Mouse (Mus musculus): ENCODE results near the gene Preb. TPM values are rescaled to one million over a fixed set of nuclear protein-coding genes. Genes with fewer than 3 reads are reported as not detected.

The Preb gene
- polyA plus RNA-seq, 1 experiment from 2014 or later = 88.1 TPM

DNA sequence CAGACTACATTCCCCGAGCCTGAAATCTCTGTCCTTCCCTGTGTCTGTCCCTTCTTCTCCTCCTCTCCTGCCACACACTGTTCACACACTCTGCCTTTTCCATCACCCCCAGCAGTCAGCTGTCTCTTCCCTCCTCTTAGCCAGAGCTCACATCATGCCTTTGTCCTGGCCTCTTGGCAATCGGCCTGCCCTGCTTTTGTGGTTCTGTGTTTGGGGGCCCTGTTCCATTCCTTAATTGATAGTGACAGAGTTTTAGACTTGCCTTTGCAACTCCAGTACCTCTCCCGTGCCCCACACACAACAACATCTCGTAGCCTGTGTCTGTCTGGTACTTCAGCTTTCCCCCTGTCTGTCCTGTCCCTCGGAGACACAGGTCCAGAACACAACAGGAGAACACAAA, 48.0 kb downstream of the Preb start:
- 50% methylated on average over 5 of the region's 5 CpGs for WGBS
- Histone ChIP-seq H3K9ac (ENCODE audit: low read length) (0 out of 2 replicates have a peak overlapping the region, but pooled peaks have one; percentile 9), H3K36me3 (ENCODE audit: control insufficient read depth, insufficient read depth, low read length) (peaks cover 2% of the 10 kb centered on the region; the same call in 1 of the 2 replicates), H3K4me1 (replicated peaks; ENCODE audit: control insufficient read depth, insufficient read depth) (peaks cover 14% of the 10 kb centered on the region), H3K4me3 (ENCODE audit: low read depth, low read length) (no peak overlapping the region), H3K4me2 (replicated peaks; ENCODE audit: low read depth) (no peak overlapping the region), H3K27me3 (ENCODE audit: control insufficient read depth, insufficient read depth, low read length) (no peaks in the 10 kb centered on the region), H3K27ac (replicated peaks) (peak overlapping the region; percentile 92), H3K9me3 (ENCODE audit: control insufficient read depth, low read length) (no peaks in the 10 kb centered on the region)
- no peak for ATAC-seq (ENCODE audit: low FRiP score, low TSS enrichment)
- no peak for TF ChIP-seq EP300 (optimal IDR thresholded peaks at IDR 0.05)
- no peak for TF ChIP-seq CTCF (IDR thresholded peaks at IDR 0.05; ENCODE audit: low read depth)
- no peak for DNase-seq (ENCODE audit: low spot score)

DNA sequence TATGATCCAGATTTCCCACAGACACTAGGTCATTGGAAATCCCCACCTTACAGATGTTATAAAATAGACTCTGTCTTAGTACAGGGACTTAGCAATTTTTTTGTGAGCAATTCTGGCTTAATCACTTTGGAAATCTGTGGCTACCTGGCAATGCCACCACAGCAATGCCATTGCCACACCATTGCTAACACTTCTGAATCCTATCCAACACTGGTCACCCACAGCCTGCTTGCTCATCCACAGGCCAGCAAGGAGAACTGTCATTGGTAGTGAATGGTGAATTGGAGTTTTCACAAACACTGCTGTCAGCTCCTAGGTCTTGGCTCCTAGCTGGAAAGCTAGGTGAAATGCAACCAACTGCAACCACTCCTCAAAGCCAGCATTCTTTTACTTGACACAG, 49.7 kb downstream of the Preb start:
- Histone ChIP-seq H3K27me3 (ENCODE audit: control insufficient read depth, insufficient read depth, low read length) (no peaks in the 10 kb centered on the region), H3K27ac (replicated peaks) (no peak overlapping the region), H3K4me3 (ENCODE audit: low read depth, low read length) (no peak overlapping the region), H3K36me3 (ENCODE audit: control insufficient read depth, insufficient read depth, low read length) (no peaks in the 10 kb centered on the region), H3K9me3 (ENCODE audit: control insufficient read depth, low read length) (no peaks in the 10 kb centered on the region), H3K9ac (ENCODE audit: low read length) (no peak overlapping the region), H3K4me2 (replicated peaks; ENCODE audit: low read depth) (no peak overlapping the region), H3K4me1 (replicated peaks; ENCODE audit: control insufficient read depth, insufficient read depth) (peaks cover 18% of the 10 kb centered on the region)
- DNase-seq (ENCODE audit: low spot score) = no peak
- TF ChIP-seq EP300 (optimal IDR thresholded peaks at IDR 0.05) = no peak
- no peak for TF ChIP-seq CTCF (IDR thresholded peaks at IDR 0.05; ENCODE audit: low read depth)
- ATAC-seq (ENCODE audit: low FRiP score, low TSS enrichment) = no peak

DNA sequence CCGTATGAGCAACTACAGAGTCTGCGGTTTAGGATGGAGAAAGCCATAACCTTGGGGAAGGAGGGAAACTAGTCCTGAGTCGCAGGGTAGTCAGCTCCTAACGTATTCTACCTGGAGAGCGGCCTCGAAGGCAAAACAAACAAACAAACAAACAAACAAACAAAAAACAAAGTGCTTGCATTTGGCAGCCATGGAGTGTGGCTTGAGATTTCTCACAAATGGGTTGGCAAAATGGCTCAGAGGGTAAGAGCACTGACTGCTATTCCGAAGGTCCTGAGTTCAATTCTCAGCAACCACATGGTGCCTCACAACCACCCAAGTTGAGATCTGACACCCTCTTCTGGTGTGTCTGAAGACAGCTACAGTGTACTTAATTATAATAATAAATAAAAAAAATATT, 50.3 kb downstream of the Preb start:
- H3K4me3 ChIP-seq (ENCODE audit: low read depth, low read length) = no peak overlapping the region
- 80% methylated on average over 7 of the region's 7 CpGs for WGBS
- DNase-seq (ENCODE audit: low spot score) = no peak
- no peak overlapping the region for H3K9ac ChIP-seq (ENCODE audit: low read length)
- no peaks in the 10 kb centered on the region for H3K27me3 ChIP-seq (ENCODE audit: control insufficient read depth, insufficient read depth, low read length)
- peaks cover 5% of the 10 kb centered on the region; the same call in 1 of the 2 replicates for H3K36me3 ChIP-seq (ENCODE audit: control insufficient read depth, insufficient read depth, low read length)
- H3K4me2 ChIP-seq (replicated peaks; ENCODE audit: low read depth) = no peak overlapping the region
- no peak for ATAC-seq (ENCODE audit: low FRiP score, low TSS enrichment)
- H3K4me1 ChIP-seq (replicated peaks; ENCODE audit: control insufficient read depth, insufficient read depth) = peaks cover 18% of the 10 kb centered on the region
- peak overlapping the region; percentile 96 for H3K27ac ChIP-seq (replicated peaks)
- no peak for TF ChIP-seq EP300 (optimal IDR thresholded peaks at IDR 0.05)
- no peak for TF ChIP-seq CTCF (IDR thresholded peaks at IDR 0.05; ENCODE audit: low read depth)
- no peaks in the 10 kb centered on the region for H3K9me3 ChIP-seq (ENCODE audit: control insufficient read depth, low read length)

DNA sequence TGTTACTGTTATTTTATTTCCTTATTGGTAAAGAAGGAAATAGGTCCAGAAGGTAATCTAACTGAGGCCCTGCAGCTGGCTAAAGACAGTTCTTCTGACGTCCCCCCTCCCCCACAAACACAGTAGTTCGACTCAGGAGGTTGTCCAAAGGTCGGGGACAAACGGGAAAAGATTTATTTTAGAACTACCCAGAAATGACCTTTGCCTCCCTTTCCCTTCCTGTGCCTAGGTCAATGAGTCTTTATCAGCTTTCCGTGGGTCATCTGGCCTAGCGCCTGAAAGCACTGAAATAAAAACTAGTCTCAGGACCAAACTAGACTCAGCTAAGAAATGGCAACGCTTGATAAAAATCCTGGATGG, 50.9 kb downstream of the Preb start:
- no peak overlapping the region for H3K9ac ChIP-seq (ENCODE audit: low read length)
- H3K4me3 ChIP-seq (ENCODE audit: low read depth, low read length) = no peak overlapping the region
- H3K27me3 ChIP-seq (ENCODE audit: control insufficient read depth, insufficient read depth, low read length) = no peaks in the 10 kb centered on the region
- no peak for TF ChIP-seq EP300 (optimal IDR thresholded peaks at IDR 0.05)
- no peak for TF ChIP-seq CTCF (IDR thresholded peaks at IDR 0.05; ENCODE audit: low read depth)
- 0 out of 2 replicates have a peak overlapping the region, but pooled peaks have one; percentile 17 for H3K4me2 ChIP-seq (replicated peaks; ENCODE audit: low read depth)
- no peaks in the 10 kb centered on the region for H3K9me3 ChIP-seq (ENCODE audit: control insufficient read depth, low read length)
- DNase-seq (ENCODE audit: low spot score) (no peak), ATAC-seq (ENCODE audit: low FRiP score, low TSS enrichment) (no peak)
- 19% methylated on average over 7 of the region's 7 CpGs for WGBS
- peaks cover 9% of the 10 kb centered on the region for H3K36me3 ChIP-seq (ENCODE audit: control insufficient read depth, insufficient read depth, low read length)
- peaks cover 18% of the 10 kb centered on the region for H3K4me1 ChIP-seq (replicated peaks; ENCODE audit: control insufficient read depth, insufficient read depth)
- peak overlapping the region; percentile 96 for H3K27ac ChIP-seq (replicated peaks)

DNA sequence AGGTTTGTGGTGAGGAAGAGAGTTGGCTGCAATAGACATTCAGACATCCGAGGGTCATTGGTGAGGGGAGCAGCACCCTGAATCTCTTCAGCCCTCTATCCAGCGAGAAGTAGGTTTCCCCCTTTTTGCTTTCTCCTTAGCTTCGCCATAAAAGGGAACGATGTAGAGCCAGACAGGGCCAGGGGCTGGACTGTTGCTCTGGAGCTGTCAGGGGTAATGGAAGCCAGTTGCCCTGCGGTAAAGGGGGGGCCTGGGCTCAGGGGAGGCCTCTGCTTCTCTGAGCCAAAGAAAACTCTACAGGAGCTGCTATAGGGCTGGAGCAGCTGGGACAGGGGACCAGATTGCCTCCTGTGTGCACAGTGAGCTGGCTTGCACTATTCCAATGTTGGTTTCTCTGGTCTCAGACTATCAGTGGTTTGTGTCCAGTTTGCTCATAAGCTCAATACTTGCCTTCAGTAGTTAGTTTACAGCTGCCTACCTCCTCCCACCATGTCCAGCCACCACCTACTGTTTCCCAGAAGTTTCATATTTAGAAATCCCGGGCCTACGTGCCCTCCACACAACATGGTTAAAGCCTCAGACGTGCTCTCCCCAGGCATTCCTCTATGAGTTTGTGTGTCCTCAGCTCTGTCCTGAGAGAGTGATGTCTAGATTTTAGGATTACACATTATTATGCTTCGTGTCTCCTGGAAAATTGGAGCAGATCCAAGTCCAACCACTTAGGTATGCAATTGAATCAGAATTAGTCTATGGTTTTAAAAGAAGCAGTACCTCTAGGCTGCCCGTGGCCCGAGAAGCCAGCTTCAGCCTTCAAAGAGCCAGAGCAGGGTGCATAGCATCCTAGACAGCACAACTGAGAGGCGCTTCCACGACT, 51.5 kb downstream of the Preb start:
- Histone ChIP-seq H3K36me3 (ENCODE audit: control insufficient read depth, insufficient read depth, low read length) (peaks cover 9% of the 10 kb centered on the region), H3K27ac (replicated peaks) (peak overlapping the region; percentile 96), H3K4me2 (replicated peaks; ENCODE audit: low read depth) (peak overlapping the region; percentile 81), H3K9ac (ENCODE audit: low read length) (peak overlapping the region; percentile 66), H3K4me1 (replicated peaks; ENCODE audit: control insufficient read depth, insufficient read depth) (peaks cover 18% of the 10 kb centered on the region), H3K9me3 (ENCODE audit: control insufficient read depth, low read length) (no peaks in the 10 kb centered on the region), H3K27me3 (ENCODE audit: control insufficient read depth, insufficient read depth, low read length) (no peaks in the 10 kb centered on the region), H3K4me3 (ENCODE audit: low read depth, low read length) (no peak overlapping the region; the same call in 1 of the 2 replicates)
- TF ChIP-seq CTCF (IDR thresholded peaks at IDR 0.05; ENCODE audit: low read depth) (no peak), EP300 (optimal IDR thresholded peaks at IDR 0.05) (peak; percentile 21)
- 37% methylated on average over 13 of the region's 13 CpGs for WGBS
- DNase-seq (ENCODE audit: low spot score) = peak; percentile 50
- peak; percentile 33; the same call in 1 of the 2 replicates for ATAC-seq (ENCODE audit: low FRiP score, low TSS enrichment)
